Mouse (Mus musculus) limb, embryonic 14.5 days (tissue): ENCODE results near the gene Slc3a1. TPM values are rescaled to one million over a fixed set of nuclear protein-coding genes. Genes with fewer than 3 reads are reported as not detected.

Source experiments
- ATAC-seq: fragments of 200-750 bp; cut with Nextera tagmentation; 2 replicates; pipeline ENCODE4 v1.8.0; 2017; ENCODE audit warnings: low read depth, moderate number of reproducible peaks, moderate TSS enrichment; ENCODE audit not compliant: low FRiP score
- DNase-seq: peaks from one replicate; pipeline ENCODE4 v3.0.0-alpha.2; 2015; ENCODE audit warnings: low spot score
- H3K27ac ChIP-seq: fragments of 300-500 bp; sonication (generic); replicated peaks from 2 replicates; pipeline ENCODE4 v1.5.1; 2014; ENCODE audit warnings: low read depth, mild to moderate bottlenecking, low read length, moderate library complexity, mixed read lengths
- H3K27me3 ChIP-seq: fragments of 300-500 bp; sonication (generic); 2 replicates; pipeline ENCODE4 v1.6.1; 2014; ENCODE audit warnings: low read length, mixed read lengths; ENCODE audit not compliant: control insufficient read depth, insufficient read depth
- H3K36me3 ChIP-seq: fragments of 300-500 bp; sonication (generic); 2 replicates; pipeline ENCODE4 v1.6.1; 2014; ENCODE audit warnings: mild to moderate bottlenecking, low read length, moderate library complexity, mixed read lengths; ENCODE audit not compliant: control insufficient read depth, insufficient read depth
- H3K4me1 ChIP-seq: fragments of 300-500 bp; sonication (generic); 2 replicates; pipeline ENCODE4 v1.6.1; 2014; ENCODE audit warnings: antibody characterized with exemption, low read length, mixed read lengths; ENCODE audit not compliant: control insufficient read depth, insufficient read depth
- H3K4me2 ChIP-seq: fragments of 300-500 bp; sonication (generic); replicated peaks from 2 replicates; pipeline ENCODE4 v1.6.1; 2014; ENCODE audit warnings: low read depth, mild to moderate bottlenecking, low read length, moderate library complexity; ENCODE audit not compliant: severe bottlenecking
- H3K4me3 ChIP-seq: fragments of 300-500 bp; sonication (generic); replicated peaks from 2 replicates; pipeline ENCODE4 v1.5.1; 2014; ENCODE audit warnings: low read length
- H3K9ac ChIP-seq: fragments of 300-500 bp; sonication (generic); 2 replicates; pipeline ENCODE4 v1.6.1; 2014; ENCODE audit warnings: mild to moderate bottlenecking, low read depth, low read length, moderate library complexity; ENCODE audit not compliant: severe bottlenecking
- H3K9me3 ChIP-seq: fragments of 300-500 bp; sonication (generic); 2 replicates; pipeline ENCODE4 v1.6.1; 2016; ENCODE audit warnings: low read length; ENCODE audit not compliant: control insufficient read depth
- POLR2A ChIP-seq: fragments of 200-500 bp; IDR thresholded peaks from 2 replicates; pipeline ENCODE4 v1.8.0; 2012; ENCODE audit warnings: inconsistent platforms, mild to moderate bottlenecking, moderate library complexity, borderline replicate concordance; ENCODE audit not compliant: insufficient read depth, insufficient read length; ENCODE audit errors: extremely low read depth
- WGBS: fragments of 180-500 bp; shearing (Covaris S2); extraction: QIAGEN DNeasy Blood & Tissue Kit; methylation state at CpG from one replicate; pipeline ENCODE4 v1.1.7; 2014; 5-methylcytosine and 5-hydroxymethylcytosine counted together
- polyA plus RNA-seq, 2 experiments: library from polyadenylated mRNA; depleted of rRNA in 1 of 2; stranded (reverse) in 1 of 2; unstranded in 1 of 2; fragments of >200 nt; fragmentation: Nextera tagmentation in 1 of 2; extraction: Ambion mirVana in 1 of 2; gene quantifications; 2 replicates each; pipeline versions ENCODE4 v1.2.1 to v1.2.3; 2012 to 2014

Gene Slc3a1
- polyA plus RNA-seq, 2 experiments, result 0.23 to 0.84 TPM

DNA sequence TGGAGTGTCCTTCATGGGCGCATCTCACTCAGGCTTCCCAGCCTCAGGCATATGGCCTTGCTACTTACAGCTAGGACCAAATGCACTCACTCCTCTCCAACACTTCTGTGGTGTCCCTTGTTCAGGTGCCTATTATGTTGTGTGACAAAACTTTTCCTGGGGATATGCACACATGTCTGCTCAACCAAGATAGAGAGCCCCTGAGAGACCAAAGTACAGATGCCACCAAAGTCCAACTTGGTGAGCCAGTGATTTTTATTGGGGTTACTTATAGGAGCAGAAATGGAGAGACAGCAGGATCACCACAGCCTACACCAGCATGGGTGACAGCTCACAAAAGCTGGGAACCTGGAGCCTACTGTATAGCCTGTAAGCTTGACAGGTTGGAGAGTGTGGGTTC, 82.5 kb downstream of the Slc3a1 start:
- ATAC-seq (no peak), DNase-seq (no peak)
- Histone ChIP-seq H3K36me3 (no peaks in the 10 kb centered on the region), H3K9me3 (no peaks in the 10 kb centered on the region), H3K27me3 (no peaks in the 10 kb centered on the region), H3K4me1 (no peaks in the 10 kb centered on the region), H3K27ac (no peak overlapping the region), H3K9ac (no peak overlapping the region), H3K4me2 (no peak overlapping the region), H3K4me3 (no peak overlapping the region)
- no peak for TF ChIP-seq POLR2A
- 88% methylated on average over 1 of the region's 1 CpGs for WGBS

DNA sequence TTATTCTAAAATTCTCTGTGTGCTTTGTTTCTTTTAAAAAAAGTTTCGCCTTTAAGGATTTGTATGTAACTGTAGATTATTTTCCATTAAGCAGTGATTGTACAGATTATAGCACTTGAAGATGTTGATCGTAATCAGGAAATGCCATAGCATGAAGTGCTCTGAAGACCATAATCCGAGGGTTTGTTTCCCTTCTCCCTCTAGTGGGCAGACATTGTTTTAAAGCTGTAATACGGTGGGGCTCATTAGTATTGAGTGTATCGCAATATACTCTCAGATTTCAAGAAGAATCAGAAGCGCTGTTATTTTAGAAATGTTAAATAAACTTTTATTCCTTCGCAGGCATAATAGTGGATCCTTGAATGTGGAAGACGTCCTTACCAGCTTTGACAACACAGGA, 85.3 kb downstream of the Slc3a1 start:
- DNase-seq (no peak), ATAC-seq (no peak)
- Histone ChIP-seq H3K4me2 (no peak overlapping the region), H3K27me3 (no peaks in the 10 kb centered on the region), H3K27ac (no peak overlapping the region), H3K9me3 (no peaks in the 10 kb centered on the region), H3K36me3 (no peaks in the 10 kb centered on the region), H3K9ac (no peak overlapping the region), H3K4me1 (no peaks in the 10 kb centered on the region), H3K4me3 (no peak overlapping the region)
- 85% methylated on average over 8 of the region's 8 CpGs for WGBS
- no peak for TF ChIP-seq POLR2A

Other genes with a start within 250 kb of the Slc3a1 start
- gene Lrpprc, start 237.6 kb upstream of the Slc3a1 start, polyA plus RNA-seq (2012; rRNA removed), result 15.8 and 22.3 TPM in 2 replicates
- 35.5 and 38.5 TPM in 2 replicates for gene Lrpprc, start 237.6 kb upstream of the Slc3a1 start, polyA plus RNA-seq (2014; fragmentation: Nextera tagmentation; extraction: Ambion mirVana)
- 51.4 and 59.9 TPM in 2 replicates for gene Ppm1b, start 71.6 kb upstream of the Slc3a1 start, polyA plus RNA-seq (2012; rRNA removed)
- gene Ppm1b, start 71.6 kb upstream of the Slc3a1 start, polyA plus RNA-seq (2014; fragmentation: Nextera tagmentation; extraction: Ambion mirVana), result 69.3 and 72.6 TPM in 2 replicates
- gene Prepl, start 61.9 kb downstream of the Slc3a1 start, polyA plus RNA-seq (2012; rRNA removed), result 36.9 and 42.4 TPM in 2 replicates
- 31.4 and 34.8 TPM in 2 replicates for gene Prepl, start 61.9 kb downstream of the Slc3a1 start, polyA plus RNA-seq (2014; fragmentation: Nextera tagmentation; extraction: Ambion mirVana)
- 4.0 and 4.2 TPM in 2 replicates for gene Camkmt, start 62.2 kb downstream of the Slc3a1 start, polyA plus RNA-seq (2012; rRNA removed)
- gene Camkmt, start 62.2 kb downstream of the Slc3a1 start, polyA plus RNA-seq (2014; fragmentation: Nextera tagmentation; extraction: Ambion mirVana), result 11.0 and 12.9 TPM in 2 replicates